Mouse (Mus musculus): ENCODE measurements around the gene Fam189a2. TPM values are rescaled to one million over a fixed set of nuclear protein-coding genes. Genes with fewer than 3 reads are reported as not detected.

Fam189a2 gene
- polyA plus RNA-seq, 1 experiment from 2014 or later: 1.4 TPM

DNA sequence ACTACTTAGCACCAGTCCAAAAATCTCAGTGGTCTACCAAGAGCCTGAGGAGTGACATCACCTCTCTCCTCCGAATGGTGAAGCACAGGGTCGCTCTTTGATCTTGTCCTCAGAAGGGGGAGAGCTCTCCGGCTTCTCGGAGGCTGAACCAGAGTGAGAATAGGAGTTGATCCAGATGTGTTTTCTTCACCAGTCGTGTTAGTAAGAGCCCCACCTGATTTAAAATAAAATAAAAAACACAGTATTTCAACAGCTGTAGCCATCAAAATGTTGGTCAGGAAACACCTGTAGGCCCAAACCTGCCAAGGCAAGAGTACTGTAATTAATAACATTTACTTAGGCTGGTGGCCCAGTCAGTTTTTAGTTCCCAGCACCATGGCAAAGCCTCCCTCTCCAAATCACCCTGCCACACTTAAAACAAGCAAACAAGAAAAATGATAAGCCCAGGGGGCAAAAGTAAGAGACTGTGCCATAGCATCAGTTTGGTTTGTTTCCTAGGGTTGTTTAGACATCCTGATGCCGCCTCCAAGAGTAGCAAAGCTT, 52.8 kb downstream of the Fam189a2 start:
- Histone ChIP-seq H3K36me3 (ENCODE audit: control insufficient read depth, insufficient read depth, low read length) (no peaks in the 10 kb centered on the region), H3K9me3 (ENCODE audit: control insufficient read depth, low read length) (no peaks in the 10 kb centered on the region), H3K27me3 (replicated peaks; ENCODE audit: control insufficient read depth, insufficient read depth, low read length) (no peaks in the 10 kb centered on the region), H3K4me1 (replicated peaks; ENCODE audit: control insufficient read depth, insufficient read depth, low read length) (0 out of 2 replicates have a peak, but pooled peaks cover 3% of the 10 kb centered on the region), H3K4me3 (ENCODE audit: low read depth, low read length) (no peak overlapping the region), H3K9ac (ENCODE audit: low read length) (no peak overlapping the region), H3K27ac (ENCODE audit: low read depth) (no peak overlapping the region), H3K4me2 (ENCODE audit: low read length) (no peak overlapping the region)
- no peak for DNase-seq (ENCODE audit: low spot score)
- 64% methylated on average over 6 of the region's 6 CpGs for WGBS
- ATAC-seq (replicated peaks; ENCODE audit: low FRiP score, low TSS enrichment, low read depth): no peak

DNA sequence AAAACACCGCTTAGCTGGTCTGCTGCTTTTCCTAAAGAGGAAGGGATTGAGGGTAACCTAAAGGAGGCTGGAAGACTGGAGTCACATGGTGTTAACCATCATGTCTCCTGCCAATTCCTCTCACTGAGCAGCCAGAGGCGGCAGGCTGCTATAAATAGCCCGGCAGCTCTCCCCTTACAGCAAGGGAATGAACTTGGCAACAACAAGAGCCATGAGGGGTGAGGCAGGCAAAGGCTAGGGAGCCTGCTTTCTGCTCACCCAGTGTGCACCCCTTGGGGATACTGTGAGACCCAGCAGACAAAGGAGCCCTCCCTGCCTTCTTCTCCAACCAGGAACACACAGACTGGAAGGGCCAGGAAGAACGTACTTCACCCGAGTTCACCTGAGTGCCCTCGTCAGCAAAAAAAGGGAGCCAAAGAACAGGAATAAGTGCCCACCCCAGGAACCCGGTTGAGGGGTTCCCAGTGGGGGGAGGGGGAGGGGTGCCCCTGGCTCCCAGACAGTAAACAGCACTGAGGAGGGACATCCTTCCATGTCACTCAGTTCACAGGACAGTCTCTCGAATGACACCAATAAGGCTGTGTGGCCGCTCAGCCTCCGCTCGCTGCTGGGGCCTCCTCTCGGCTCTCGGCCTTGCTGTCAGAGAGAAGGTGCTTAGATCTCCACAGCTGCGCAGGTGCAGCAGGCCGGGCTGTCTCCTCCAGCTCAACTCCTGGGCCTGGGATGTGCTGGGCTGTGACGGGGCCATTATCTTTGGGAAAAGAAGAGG, 57.8 kb downstream of the Fam189a2 start:
- Histone ChIP-seq H3K4me3 (ENCODE audit: low read depth, low read length) (no peak overlapping the region), H3K27me3 (replicated peaks; ENCODE audit: control insufficient read depth, insufficient read depth, low read length) (no peaks in the 10 kb centered on the region), H3K36me3 (ENCODE audit: control insufficient read depth, insufficient read depth, low read length) (no peaks in the 10 kb centered on the region), H3K27ac (ENCODE audit: low read depth) (no peak overlapping the region), H3K4me2 (ENCODE audit: low read length) (no peak overlapping the region), H3K4me1 (replicated peaks; ENCODE audit: control insufficient read depth, insufficient read depth, low read length) (peaks cover 8% of the 10 kb centered on the region; the same call in 1 of the 2 replicates), H3K9me3 (ENCODE audit: control insufficient read depth, low read length) (no peaks in the 10 kb centered on the region), H3K9ac (ENCODE audit: low read length) (no peak overlapping the region)
- ATAC-seq (replicated peaks; ENCODE audit: low FRiP score, low TSS enrichment, low read depth) (no peak; the same call in 1 of the 2 replicates), DNase-seq (ENCODE audit: low spot score) (no peak)
- WGBS: 59% methylated on average over 16 of the region's 16 CpGs

DNA sequence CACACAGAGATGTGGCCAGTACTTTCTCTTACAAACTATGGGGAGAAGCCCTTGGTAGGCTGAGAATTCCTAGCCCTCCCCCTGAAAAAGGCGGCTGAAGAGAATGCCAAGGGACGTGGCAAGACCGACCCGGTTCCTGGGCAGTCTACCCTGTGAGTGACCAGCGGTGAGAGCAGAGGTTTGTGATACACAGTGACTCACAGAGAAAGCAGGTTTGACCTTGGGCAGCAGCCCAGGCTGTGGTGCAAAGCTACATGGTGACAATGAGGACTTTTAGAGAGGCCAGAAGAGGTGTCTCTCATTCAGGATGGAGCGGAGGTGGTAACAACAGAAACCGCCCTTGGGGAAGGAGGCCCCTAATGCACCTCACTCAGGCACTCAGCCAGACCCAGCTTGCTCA, 59.4 kb downstream of the Fam189a2 start:
- no peak overlapping the region for H3K9ac ChIP-seq (ENCODE audit: low read length)
- no peaks in the 10 kb centered on the region for H3K9me3 ChIP-seq (ENCODE audit: control insufficient read depth, low read length)
- H3K27ac ChIP-seq (ENCODE audit: low read depth): no peak overlapping the region
- H3K4me1 ChIP-seq (replicated peaks; ENCODE audit: control insufficient read depth, insufficient read depth, low read length): peaks cover 8% of the 10 kb centered on the region; the same call in 1 of the 2 replicates
- no peaks in the 10 kb centered on the region for H3K36me3 ChIP-seq (ENCODE audit: control insufficient read depth, insufficient read depth, low read length)
- H3K4me3 ChIP-seq (ENCODE audit: low read depth, low read length): no peak overlapping the region
- DNase-seq (ENCODE audit: low spot score) (no peak), ATAC-seq (replicated peaks; ENCODE audit: low FRiP score, low TSS enrichment, low read depth) (no peak)
- 93% methylated on average over 7 of the region's 7 CpGs for WGBS
- no peak overlapping the region for H3K4me2 ChIP-seq (ENCODE audit: low read length)
- H3K27me3 ChIP-seq (replicated peaks; ENCODE audit: control insufficient read depth, insufficient read depth, low read length): no peaks in the 10 kb centered on the region

DNA sequence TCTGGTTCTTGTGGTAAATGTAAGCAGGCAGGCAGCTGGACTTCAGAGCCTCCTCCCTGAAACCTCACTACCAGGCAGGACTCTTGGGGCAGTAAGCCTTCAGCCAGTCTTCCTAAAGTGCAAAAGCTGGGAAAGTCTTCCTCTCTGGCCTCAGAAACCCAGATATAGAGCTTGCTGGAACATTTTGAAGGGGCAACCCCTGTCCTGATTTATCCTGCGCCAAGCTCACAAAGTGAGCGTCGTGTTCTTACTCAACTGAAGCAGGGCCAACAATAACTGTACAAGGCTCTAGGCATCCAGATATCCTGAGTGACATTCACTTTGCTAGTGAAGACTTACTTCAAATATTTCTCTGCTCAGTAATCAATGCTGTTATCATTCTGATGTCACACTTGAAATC, 60.4 kb downstream of the Fam189a2 start:
- H3K36me3 ChIP-seq (ENCODE audit: control insufficient read depth, insufficient read depth, low read length): no peaks in the 10 kb centered on the region
- ATAC-seq (replicated peaks; ENCODE audit: low FRiP score, low TSS enrichment, low read depth) (no peak), DNase-seq (ENCODE audit: low spot score) (no peak)
- no peak overlapping the region for H3K4me2 ChIP-seq (ENCODE audit: low read length)
- H3K9me3 ChIP-seq (ENCODE audit: control insufficient read depth, low read length): no peaks in the 10 kb centered on the region
- H3K4me3 ChIP-seq (ENCODE audit: low read depth, low read length): no peak overlapping the region
- no peaks in the 10 kb centered on the region for H3K27me3 ChIP-seq (replicated peaks; ENCODE audit: control insufficient read depth, insufficient read depth, low read length)
- no peak overlapping the region for H3K27ac ChIP-seq (ENCODE audit: low read depth)
- H3K4me1 ChIP-seq (replicated peaks; ENCODE audit: control insufficient read depth, insufficient read depth, low read length): peaks cover 8% of the 10 kb centered on the region; the same call in 1 of the 2 replicates
- 94% methylated on average over 3 of the region's 3 CpGs for WGBS
- H3K9ac ChIP-seq (ENCODE audit: low read length): no peak overlapping the region

DNA sequence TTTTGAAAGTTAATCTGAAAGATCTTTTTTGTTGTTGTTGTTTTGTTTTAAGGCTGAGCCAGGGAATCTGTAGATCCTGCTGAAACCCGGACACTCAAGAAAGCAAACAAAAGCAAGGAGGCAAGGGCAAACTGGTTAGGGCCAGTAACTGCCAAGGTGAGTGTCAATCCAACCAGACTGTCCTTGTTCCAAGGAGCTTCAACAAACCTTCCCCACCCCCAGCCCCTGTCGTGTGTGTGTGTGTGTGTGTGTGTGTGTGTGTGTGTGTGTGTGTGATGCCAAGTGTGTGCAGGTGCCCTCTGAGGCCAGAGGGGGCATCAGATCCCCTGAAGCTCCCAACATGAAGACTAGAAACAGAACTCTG, 62.0 kb downstream of the Fam189a2 start:
- 62% methylated on average over 2 of the region's 2 CpGs for WGBS
- DNase-seq (ENCODE audit: low spot score) (no peak), ATAC-seq (replicated peaks; ENCODE audit: low FRiP score, low TSS enrichment, low read depth) (no peak)

DNA sequence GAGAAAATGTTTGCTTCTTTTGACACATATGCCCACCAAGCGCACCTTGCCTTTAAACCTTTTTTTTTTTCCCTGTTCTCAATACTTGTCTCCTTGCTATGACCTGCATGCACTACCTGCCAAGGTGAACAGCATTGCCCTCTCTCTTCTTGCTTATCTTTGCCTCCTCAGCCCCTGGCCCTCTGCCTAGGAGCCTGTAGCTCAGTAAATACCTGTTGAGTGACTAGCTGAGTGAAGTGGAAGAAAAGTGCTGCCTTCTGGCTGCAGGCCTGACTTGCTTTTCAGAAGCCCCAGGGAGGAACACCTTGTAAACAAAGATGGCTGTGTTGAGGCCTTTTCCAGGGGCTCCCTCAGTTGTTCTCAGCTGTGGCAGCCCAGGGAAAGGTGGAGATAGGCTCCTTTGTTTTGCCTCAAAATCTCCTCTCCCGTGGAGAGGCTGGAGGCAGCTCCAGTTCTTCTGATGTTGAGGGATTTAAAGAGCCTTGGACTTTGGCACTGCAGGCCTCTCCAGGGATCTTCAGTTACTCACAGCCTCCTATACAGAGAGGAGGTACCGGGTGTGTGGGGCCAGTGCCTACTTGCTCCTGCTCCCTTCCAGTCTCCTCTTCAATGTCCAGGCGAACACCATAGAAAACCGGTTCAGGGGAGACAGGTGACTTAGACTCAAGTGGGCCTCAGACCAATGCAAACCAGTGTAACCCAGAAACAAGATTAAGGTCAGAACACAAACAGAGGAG, 62.5 kb downstream of the Fam189a2 start:
- no peak for DNase-seq (ENCODE audit: low spot score)
- 0 out of 2 replicates have a peak, but pooled peaks have one; percentile 28 for ATAC-seq (replicated peaks; ENCODE audit: low FRiP score, low TSS enrichment, low read depth)
- no peaks in the 10 kb centered on the region for H3K9me3 ChIP-seq (ENCODE audit: control insufficient read depth, low read length)

More for the DNA sequence above, 62.0 kb downstream of the Fam189a2 start:
- H3K27me3 ChIP-seq (replicated peaks; ENCODE audit: control insufficient read depth, insufficient read depth, low read length): no peaks in the 10 kb centered on the region
- no peak overlapping the region for H3K4me2 ChIP-seq (ENCODE audit: low read length)
- no peak overlapping the region for H3K4me3 ChIP-seq (ENCODE audit: low read depth, low read length)
- H3K9me3 ChIP-seq (ENCODE audit: control insufficient read depth, low read length): no peaks in the 10 kb centered on the region
- H3K27ac ChIP-seq (ENCODE audit: low read depth): no peak overlapping the region
- no peak overlapping the region for H3K9ac ChIP-seq (ENCODE audit: low read length)
- H3K36me3 ChIP-seq (ENCODE audit: control insufficient read depth, insufficient read depth, low read length): no peaks in the 10 kb centered on the region
- peaks cover 8% of the 10 kb centered on the region; the same call in 1 of the 2 replicates for H3K4me1 ChIP-seq (replicated peaks; ENCODE audit: control insufficient read depth, insufficient read depth, low read length)

DNA sequence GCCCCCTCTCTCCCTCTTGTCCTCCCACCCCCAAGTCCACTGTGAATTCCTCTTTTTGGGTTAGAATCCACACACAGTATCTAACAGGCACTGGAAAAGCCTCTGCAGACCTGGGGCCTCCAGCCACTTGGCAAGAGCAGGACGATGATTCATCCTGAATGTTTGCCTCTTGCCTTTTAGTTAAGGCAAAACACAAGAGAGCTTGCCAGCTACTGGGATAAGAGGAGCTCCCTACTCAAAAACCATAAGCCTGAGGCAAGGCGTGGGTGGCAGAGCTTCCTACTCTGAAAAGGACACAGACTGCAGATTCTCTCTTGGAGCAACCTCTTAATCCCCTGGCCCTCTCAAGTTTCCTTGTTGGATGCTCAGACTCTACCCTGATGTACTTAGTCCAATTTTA, 63.7 kb downstream of the Fam189a2 start:
- ATAC-seq (replicated peaks; ENCODE audit: low FRiP score, low TSS enrichment, low read depth) (no peak), DNase-seq (ENCODE audit: low spot score) (no peak)
- H3K4me1 ChIP-seq (replicated peaks; ENCODE audit: control insufficient read depth, insufficient read depth, low read length): no peaks in the 10 kb centered on the region
- H3K27me3 ChIP-seq (replicated peaks; ENCODE audit: control insufficient read depth, insufficient read depth, low read length): no peaks in the 10 kb centered on the region
- H3K36me3 ChIP-seq (ENCODE audit: control insufficient read depth, insufficient read depth, low read length): no peaks in the 10 kb centered on the region
- no peak overlapping the region for H3K4me3 ChIP-seq (ENCODE audit: low read depth, low read length)
- no peak overlapping the region for H3K4me2 ChIP-seq (ENCODE audit: low read length)
- no peaks in the 10 kb centered on the region for H3K9me3 ChIP-seq (ENCODE audit: control insufficient read depth, low read length)
- H3K9ac ChIP-seq (ENCODE audit: low read length): no peak overlapping the region
- no peak overlapping the region for H3K27ac ChIP-seq (ENCODE audit: low read depth)
- 50% methylated on average over 2 of the region's 2 CpGs for WGBS

More for the DNA sequence above, 62.5 kb downstream of the Fam189a2 start:
- Histone ChIP-seq H3K9ac (ENCODE audit: low read length) (no peak overlapping the region), H3K36me3 (ENCODE audit: control insufficient read depth, insufficient read depth, low read length) (no peaks in the 10 kb centered on the region), H3K27ac (ENCODE audit: low read depth) (no peak overlapping the region), H3K4me1 (replicated peaks; ENCODE audit: control insufficient read depth, insufficient read depth, low read length) (peaks cover 8% of the 10 kb centered on the region; the same call in 1 of the 2 replicates), H3K4me3 (ENCODE audit: low read depth, low read length) (no peak overlapping the region), H3K4me2 (ENCODE audit: low read length) (no peak overlapping the region), H3K27me3 (replicated peaks; ENCODE audit: control insufficient read depth, insufficient read depth, low read length) (no peaks in the 10 kb centered on the region)
- WGBS: 65% methylated on average over 5 of the region's 5 CpGs

DNA sequence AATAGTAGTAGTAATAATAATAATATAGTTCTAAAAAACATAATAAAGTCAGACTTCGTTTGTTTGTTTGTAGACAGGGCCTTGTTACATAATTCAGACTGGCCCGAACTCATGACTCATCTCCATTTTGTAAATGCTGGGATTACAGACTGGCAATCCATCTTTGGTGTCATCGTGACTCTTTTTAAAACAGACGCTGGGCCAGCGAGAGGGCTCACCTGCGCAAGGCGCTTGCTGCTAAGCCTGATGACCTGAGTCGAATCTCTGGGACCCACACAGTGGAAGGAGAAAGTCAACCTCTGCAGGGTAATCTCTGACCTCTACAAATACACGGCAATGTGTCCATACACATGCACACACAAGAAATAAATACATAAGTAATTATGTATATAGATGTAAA, 64.4 kb downstream of the Fam189a2 start:
- Histone ChIP-seq H3K36me3 (ENCODE audit: control insufficient read depth, insufficient read depth, low read length) (no peaks in the 10 kb centered on the region), H3K4me3 (ENCODE audit: low read depth, low read length) (no peak overlapping the region), H3K27ac (ENCODE audit: low read depth) (no peak overlapping the region), H3K4me1 (replicated peaks; ENCODE audit: control insufficient read depth, insufficient read depth, low read length) (no peaks in the 10 kb centered on the region), H3K27me3 (replicated peaks; ENCODE audit: control insufficient read depth, insufficient read depth, low read length) (no peaks in the 10 kb centered on the region), H3K4me2 (ENCODE audit: low read length) (no peak overlapping the region), H3K9me3 (ENCODE audit: control insufficient read depth, low read length) (no peaks in the 10 kb centered on the region), H3K9ac (ENCODE audit: low read length) (no peak overlapping the region)
- DNase-seq (ENCODE audit: low spot score) (no peak), ATAC-seq (replicated peaks; ENCODE audit: low FRiP score, low TSS enrichment, low read depth) (no peak)
- 90% methylated on average over 9 of the region's 9 CpGs for WGBS

Data from intestine, embryonic 14.5 days (tissue).